Mouse (Mus musculus): ENCODE measurements around the gene Klk7.

The Klk7 gene

GRCm38 (mm10) chr7:43810994-43811393, at the start of gene Klk7:
Klk7 (plus strand) TSS chr7:43811294.
- no peak for DNase-seq (ENCODE audit: low spot score)

DNA sequence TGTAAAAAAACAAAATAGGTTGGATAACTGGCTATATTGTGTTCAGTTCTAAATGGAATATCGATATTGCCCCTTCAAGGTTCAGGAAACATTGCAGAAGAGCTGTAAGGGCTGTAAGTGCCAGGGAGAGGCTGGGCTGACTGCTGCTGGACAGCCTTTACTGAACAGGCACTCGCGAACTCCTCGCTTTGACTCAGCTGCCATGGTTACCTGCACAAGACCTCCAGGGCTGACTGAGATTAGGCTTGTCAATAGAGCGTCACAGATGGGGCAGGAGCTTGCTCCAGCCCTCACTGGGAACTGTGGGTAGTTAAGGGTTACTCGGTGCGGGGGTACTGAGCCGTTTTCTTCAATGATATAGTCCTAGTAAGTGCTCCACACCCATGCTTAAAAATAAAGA, 44.6 kb upstream of the Klk7 start:
- no peak for DNase-seq (ENCODE audit: low spot score)

DNA sequence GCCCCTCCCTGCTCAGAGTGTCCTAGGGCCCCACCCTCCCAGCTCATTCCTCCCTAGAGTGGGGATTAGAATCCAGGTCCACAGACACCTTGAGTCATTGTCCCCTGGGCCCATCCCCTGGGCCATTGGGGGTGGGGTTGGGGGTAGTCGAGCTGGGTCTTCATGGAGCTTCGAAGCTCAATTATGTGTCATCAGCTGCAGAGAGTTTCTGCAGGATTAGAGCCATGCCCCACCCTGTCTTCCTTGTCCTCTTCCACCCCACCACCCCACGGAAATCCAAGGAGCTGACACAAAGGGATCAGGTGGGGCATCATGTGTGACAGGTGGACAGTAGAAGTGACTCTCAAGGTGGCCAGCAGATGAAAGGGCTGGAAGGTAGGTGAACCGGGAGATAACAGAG, 42.5 kb upstream of the Klk7 start, which contains the start of gene Klk12:
Gene Klk12 (plus strand): TSS at position 301 of the 400 bp plus-strand sequence.
- DNase-seq (ENCODE audit: low spot score) = no peak

- DNase-seq (ENCODE audit: low spot score) = no peak
Measured at GRCm38 (mm10) chr7:43769636-43770035, 41.5 kb upstream of the Klk7 start.

GRCm38 (mm10) chr7:43770701-43771100, 40.4 kb upstream of the Klk7 start:
- no peak for DNase-seq (ENCODE audit: low spot score)

DNA sequence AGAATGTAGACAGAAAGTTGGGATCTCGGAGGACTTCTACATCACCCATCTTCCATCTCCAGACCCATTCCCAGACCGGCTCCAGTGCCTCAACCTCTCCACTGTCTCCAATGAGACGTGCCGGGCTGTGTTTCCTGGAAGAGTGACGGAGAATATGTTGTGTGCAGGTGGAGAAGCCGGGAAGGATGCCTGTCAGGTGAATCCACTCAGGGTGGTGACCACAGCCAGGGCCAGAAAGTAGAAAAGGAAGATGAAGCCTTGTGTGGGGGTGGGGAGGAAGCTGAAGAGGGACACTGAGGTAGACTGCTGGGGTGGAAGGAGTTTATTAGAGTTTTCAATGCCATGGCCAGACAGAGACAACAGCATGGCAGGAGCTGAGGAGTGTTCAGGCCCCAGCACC, 39.2 kb upstream of the Klk7 start:
- DNase-seq (ENCODE audit: low spot score) = no peak

GRCm38 (mm10) chr7:43772901-43773300, 38.2 kb upstream of the Klk7 start:
- DNase-seq (ENCODE audit: low spot score) = no peak

DNA sequence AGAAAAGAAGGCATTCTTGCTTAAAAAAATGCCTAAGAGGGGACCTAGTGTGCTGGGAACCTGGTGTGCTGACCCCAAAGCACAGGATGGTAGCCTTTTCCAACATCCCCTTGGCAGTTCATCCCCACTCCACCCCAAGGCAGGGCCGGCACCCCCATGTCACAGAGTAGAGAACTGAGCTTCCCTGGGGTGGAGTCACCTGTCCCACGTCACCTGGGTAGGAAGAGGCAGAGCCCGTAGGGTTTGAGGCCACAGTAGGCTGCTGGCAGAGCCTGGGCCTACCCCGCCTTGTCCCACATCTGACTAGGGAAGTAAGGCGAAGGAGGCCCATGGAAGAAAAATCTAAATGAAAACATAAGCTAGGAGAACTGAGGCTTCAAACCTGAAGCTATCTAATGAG, 36.7 kb upstream of the Klk7 start, which contains the start of gene Klk11:
Gene Klk11 (plus strand): TSS at position 241 of the 400 bp plus-strand sequence.
- no peak for DNase-seq (ENCODE audit: low spot score)

DNA sequence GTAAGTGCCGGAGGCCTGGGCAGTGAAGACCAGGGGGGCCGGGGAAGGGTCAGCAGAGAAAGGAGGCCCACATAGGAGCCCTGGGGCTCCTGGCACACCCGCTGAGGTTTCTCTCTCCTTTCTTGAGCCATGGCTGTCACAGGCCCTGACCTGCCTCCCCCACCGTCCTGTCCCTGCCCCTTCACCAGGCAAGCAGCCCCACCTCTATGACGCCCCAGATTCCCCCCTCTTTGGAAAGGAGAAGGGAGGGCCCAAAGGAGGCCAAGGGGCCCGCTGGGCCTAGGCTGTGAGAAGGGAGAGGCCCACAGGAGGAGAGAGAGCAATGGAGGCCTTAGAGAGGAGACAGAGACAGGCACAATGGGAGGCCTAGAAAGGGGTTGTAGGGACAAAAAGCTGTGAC, 36.3 kb upstream of the Klk7 start:
- DNase-seq (ENCODE audit: low spot score) = no peak

- no peak for DNase-seq (ENCODE audit: low spot score)
Measured at GRCm38 (mm10) chr7:43775311-43776057, 35.6 kb upstream of the Klk7 start.

DNA sequence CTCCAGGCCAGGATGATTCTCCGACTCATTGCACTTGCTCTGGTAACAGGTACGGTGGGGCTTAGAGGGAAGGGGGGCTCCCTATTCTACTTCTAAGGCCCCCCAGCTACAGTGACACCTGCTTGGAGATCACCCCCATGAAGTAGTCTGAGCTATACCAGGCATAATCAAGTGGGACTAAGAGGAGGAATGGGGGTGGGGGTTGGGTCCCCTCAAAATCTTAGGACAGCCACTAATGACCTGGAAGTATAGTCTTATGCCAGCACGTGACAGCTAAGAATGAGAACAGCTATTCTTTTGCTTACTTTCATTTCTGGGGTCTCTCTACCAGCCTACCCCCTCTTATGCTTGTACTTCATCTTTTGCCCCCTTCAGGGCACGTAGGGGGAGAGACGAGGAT, 34.6 kb upstream of the Klk7 start:
- DNase-seq (ENCODE audit: low spot score) = no peak

DNA sequence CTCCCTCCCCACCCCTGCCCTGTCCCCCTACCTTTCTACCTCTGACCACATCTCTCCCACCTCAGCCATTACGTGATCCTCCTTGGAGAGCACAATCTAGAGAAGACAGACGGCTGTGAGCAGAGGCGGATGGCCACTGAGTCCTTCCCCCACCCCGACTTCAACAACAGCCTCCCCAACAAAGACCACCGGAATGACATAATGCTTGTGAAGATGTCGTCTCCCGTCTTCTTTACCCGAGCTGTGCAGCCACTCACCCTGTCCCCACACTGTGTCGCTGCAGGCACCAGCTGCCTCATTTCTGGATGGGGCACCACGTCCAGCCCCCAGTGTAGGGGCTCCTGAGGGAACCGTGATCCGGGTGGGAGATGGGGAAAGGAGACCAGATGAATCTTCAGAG, 33.7 kb upstream of the Klk7 start:
- DNase-seq (ENCODE audit: low spot score) = no peak

GRCm38 (mm10) chr7:43778176-43778970, 32.7 kb upstream of the Klk7 start:
- DNase-seq (ENCODE audit: low spot score) = no peak

DNA sequence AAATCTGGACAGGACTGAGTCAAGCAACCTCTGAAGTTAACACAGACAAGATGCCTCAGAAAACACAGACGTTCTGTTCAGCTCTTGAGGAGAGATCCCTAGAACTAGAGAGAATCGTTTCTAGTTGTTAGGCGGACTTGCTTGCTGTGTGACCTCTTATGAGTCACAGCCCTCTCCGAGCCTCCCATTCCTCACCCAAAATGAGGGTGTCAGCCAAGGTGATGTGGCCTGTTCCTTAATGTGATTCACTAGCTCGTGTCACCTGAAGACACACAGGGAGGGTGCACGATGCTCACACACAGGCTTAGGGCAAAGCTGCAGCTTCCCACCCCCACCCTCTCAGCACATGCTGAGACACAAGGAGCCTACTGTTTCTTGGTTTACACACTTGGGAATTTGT, 30.9 kb upstream of the Klk7 start:
- no peak for DNase-seq (ENCODE audit: low spot score)

GRCm38 (mm10) chr7:43780746-43781145, 30.3 kb upstream of the Klk7 start, which contains the start of gene Klk10:
Klk10 (plus strand) TSS chr7:43781035.
- DNase-seq (ENCODE audit: low spot score) = no peak

GRCm38 (mm10) chr7:43781541-43781940, 29.6 kb upstream of the Klk7 start:
- DNase-seq (ENCODE audit: low spot score) = no peak

- no peak for DNase-seq (ENCODE audit: low spot score)
Measured at GRCm38 (mm10) chr7:43782275-43783265, 28.5 kb upstream of the Klk7 start.

DNA sequence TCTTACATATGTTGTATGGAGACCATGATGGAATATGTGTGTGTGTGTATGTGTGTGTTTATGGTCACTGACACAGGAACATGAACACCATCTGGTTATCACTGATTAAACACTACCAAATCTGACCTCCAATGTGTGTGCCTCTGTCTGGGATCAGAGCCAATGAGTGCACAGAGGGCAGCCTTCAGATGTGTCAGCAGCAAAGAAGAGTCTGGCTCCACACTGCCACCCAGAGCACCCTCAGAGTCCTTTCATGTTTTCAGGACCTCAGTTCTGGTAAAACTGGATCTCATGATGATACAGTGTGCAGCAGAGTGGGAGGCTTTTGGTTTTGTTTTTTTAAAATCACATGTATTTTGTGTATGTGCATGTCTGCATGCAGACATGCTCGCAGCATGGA, 25.8 kb upstream of the Klk7 start:
- DNase-seq (ENCODE audit: low spot score) = no peak

DNA sequence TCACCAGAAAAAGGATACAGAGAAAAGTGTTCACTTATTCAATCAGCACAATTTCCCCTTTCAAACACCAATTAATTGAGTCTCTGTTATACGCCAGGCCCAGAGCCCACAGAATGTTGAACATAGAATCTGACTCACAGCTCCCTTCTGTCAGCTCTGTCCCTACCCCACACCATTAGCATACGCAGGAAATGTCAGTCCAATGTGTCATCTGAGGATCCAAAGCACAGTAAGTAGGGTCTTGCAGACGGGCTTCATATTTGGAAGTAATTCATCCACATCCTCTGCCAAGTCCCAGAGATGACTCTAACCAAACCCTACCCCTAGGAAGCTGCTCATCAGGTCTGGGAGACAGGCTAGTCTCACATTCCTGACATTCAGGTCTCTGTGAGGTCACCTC, 23.0 kb upstream of the Klk7 start:
- no peak for DNase-seq (ENCODE audit: low spot score)

- no peak for DNase-seq (ENCODE audit: low spot score)
Measured at GRCm38 (mm10) chr7:43789295-43789694, 21.8 kb upstream of the Klk7 start.

GRCm38 (mm10) chr7:43791591-43791990, 19.5 kb upstream of the Klk7 start, which contains the start of gene Klk9:
Klk9 (plus strand) TSS chr7:43791891.
- DNase-seq (ENCODE audit: low spot score) = no peak

DNA sequence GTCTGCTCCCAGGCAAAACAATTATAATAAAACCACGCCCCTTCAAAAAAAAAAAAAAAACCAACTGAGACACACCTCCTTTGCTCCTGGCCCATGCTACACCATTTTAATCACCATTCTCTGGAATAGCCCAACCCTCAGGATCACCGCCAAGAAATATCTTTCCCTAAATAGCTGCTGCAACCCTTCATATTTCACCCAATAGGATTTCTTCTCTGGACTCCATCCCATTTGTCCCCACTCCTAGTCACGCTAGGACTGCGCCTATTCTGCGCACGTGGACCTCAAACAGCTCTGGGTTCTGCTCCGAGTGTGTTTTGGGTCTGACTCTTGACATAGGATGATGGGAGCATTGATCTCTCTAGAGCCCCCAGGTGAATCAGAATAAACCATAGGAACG, 14.7 kb upstream of the Klk7 start:
- no peak for DNase-seq (ENCODE audit: low spot score)
